Mouse (Mus musculus) urinary bladder, postnatal 4 days (tissue): ENCODE data around the gene Iah1.

Experiments
- DNase-seq, 2 experiments: peaks; one replicate each; pipeline ENCODE4 v3.0.0; 2021 to 2022; ENCODE audit warnings: low spot score in 2 of 2

Iah1 gene

DNA sequence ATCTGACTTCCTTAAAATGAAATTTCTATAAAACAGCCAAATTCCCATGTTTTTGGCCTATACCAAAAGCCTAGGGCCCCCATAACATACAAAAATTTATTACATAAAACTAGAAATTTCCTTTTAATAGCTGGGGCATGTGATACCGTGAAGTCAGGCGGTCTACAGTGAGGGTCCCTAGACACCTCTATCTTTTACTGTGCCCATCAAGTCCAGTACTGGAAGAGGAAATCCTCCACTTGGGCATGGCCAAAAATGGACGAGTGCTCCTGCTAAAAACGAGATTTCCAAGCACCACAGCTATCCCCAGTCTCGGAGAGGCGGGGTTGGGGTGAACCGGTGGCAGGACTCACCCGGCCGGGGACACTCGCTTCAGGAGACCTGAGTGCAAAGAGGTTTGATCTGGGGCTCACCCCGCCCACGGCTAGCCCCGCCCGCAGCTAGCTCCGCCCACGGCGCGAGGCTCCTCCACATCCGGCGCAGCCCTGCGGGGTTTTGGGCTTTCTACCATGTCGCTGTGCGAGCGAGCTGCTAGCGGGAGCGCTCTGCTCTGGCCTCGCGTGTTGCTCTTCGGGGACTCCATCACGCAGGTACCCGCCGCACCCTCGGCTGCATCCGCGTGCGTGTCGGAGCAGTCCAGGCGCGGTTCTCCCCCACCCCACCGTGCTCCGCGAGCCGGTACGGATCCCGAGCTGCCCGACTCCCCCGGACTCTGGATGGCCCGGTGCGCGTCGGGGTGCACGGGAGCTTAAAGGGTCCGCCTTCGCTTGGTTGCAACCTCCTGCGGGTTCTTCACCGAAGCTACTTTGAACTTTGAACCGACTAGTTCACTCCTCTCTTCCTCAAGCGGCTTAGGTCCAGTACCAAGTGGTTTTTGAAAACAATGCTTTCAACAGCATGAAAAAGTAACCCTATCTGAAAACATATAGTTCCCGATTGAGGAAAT is at the start of gene Iah1:
TSS of gene Iah1 (plus strand) at position 467 of the 946 bp plus-strand sequence.
- DNase-seq, result peak; percentile 74 to 84

DNA sequence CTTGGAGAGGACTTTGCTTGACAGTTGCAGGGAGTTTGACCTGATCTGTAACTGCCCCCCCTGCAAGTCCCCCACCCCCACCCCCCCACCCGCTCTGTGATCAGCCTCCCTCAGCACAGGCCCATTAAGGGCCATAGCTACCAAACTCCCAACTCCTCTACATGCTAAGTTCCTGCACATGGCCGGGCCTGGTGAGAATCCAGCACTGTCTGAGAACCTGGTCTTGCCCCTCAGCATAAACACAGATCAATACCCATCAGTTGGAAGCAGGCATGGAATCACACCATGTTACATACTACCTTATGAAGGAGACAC is 49.4 kb upstream of the Iah1 start:
- DNase-seq, result no peak

DNA sequence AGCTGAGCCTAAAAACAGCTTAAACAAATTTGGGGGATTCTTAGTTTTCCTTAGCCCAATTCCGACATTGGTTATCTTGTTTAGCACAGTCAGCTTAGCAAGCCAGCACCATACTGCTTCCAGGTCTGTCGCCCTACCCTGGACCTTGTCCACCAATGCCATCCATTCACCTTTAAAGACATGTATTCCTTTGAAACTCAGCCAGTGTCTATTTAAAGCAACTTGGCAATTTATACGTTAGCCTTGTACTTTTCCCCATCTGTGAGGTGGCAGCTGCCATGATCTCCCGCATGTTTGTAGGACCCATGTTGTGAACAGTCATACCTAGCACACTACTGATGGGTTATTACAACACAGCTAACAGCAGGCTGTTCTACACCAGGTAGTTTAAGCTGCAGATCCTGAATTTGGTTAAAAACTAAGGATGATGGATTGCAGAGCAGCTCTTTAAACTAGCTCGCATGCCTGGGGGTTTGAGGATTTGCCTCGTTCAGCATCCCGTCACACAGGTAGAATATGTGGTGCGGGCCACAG is 48.0 kb upstream of the Iah1 start:
- DNase-seq, result no peak

DNA sequence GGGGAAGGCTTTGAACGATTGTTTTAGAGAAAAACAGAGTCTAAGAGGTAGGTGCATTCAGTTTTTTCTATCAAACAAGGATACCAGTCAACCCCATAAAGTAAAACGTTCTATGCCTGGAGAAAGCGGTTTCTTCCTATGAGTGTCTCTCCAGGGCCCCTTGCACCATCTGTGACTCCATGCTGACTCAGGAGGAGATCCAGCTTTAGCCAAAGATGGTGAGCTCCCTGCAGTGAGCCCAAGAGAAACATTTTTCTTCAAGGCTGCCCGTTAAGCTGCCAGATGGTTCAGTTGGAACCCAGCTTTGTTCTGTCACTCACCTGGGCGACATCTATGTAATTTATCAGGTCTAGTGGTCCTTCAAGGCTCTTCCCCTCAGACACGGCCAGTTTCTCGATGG is 41.7 kb upstream of the Iah1 start:
- DNase-seq, result no peak

GRCm38 (mm10) chr12:21277352-21277864 is 38.8 kb upstream of the Iah1 start:
- no peak for DNase-seq

DNA sequence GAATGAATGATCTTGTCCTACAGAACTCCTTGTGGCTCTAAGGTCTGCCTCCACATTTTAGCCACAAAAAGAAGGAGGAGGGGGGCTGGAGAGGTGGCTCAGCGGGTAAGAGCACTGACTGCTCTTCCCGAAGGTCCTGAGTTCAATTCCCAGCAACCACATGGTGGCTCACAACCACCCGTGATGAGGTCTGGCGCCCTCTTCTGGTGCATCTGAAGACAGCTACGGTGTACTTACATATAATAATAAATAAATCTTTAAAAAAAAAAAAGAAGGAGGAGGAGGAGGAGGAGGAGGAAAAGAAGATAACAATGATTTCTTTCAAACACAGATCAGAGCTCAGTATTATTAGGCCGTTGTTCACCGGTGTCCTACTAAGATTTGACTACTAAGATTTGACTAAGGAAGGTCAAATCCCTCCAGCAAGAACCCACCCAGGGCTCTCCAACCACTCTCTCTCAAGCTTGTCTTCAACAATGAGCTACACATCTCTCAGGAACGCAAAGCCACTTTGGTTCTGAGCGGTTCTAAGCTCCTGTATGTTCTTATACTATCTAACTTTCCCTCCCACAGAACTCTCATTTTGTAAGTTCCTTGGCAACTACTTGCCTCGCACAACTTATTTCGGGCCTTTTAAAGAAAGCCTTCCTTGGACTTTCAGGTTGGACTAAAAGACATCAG is 31.3 kb upstream of the Iah1 start, which contains the start of gene Cpsf3:
TSS of gene Cpsf3 (plus strand) at position 631 of the 681 bp plus-strand sequence.
- DNase-seq, result no peak

GRCm38 (mm10) chr12:21285508-21286242 is 30.5 kb upstream of the Iah1 start:
- DNase-seq, result no peak

GRCm38 (mm10) chr12:21286243-21286622 is 30.0 kb upstream of the Iah1 start, which contains the start of gene Itgb1bp1:
TSS of gene Itgb1bp1 (minus strand) at chr12:21286284.
- peak; percentile 98 for DNase-seq

- no peak for DNase-seq
Observed at GRCm38 (mm10) chr12:21286712-21287650, 29.2 kb upstream of the Iah1 start.

DNA sequence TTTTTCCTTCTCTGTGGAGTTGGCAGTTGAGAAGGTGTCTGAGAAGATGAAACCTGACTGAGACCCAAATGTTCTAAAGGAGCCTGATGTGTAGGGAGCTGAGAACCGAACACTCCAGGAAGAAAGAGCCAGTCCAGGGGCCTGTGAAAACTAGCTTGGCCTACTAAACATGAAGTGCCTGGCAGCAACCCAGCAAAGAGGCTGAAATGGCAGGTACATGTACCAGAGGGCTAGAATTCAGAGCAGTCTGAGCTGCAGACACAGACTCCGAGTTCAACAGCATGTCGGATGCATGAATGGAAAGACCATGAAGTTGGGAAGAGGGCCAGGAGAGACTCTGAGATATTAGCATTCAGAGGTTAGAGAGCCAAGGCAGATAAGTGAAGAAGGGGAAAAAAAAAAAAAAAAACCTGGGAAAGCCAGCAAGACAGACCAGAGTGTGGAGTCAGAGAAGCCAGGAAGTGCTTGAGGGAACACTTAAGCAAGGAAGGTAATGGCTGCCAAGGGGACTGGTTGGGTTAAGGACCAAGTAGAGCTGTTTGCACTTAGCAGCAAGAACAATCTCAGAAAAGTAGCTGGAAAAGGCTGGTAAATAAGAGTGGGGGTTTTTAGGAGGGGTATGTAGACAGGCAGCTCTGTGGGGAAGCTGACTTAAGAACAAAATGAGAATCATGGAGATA is 27.3 kb upstream of the Iah1 start:
- no peak for DNase-seq

GRCm38 (mm10) chr12:21289651-21290050 is 26.5 kb upstream of the Iah1 start:
- DNase-seq, result no peak

- no peak for DNase-seq
Observed at GRCm38 (mm10) chr12:21298856-21299255, 17.3 kb upstream of the Iah1 start.

- DNase-seq, result no peak
Observed at GRCm38 (mm10) chr12:21301324-21301723, 14.9 kb upstream of the Iah1 start.

DNA sequence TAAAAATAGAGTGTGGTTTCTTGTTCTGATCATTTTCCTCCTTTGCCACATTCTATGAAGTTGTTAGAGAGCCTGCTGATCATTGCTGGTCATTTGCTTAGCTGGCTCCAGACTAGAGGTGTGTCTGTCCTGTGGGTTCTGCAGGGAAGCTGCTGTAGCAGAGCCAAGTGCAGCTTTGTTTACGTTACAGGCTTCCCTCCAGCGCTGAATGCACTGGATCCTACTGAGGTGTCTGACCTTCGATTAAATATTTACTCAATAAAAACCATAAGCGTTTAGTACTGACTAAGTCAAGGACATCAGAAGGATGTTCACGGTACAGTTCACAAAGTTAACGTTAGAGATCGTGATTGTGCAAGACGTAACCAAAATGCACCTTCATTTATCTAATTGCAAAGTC is 14.3 kb upstream of the Iah1 start:
- no peak for DNase-seq

GRCm38 (mm10) chr12:21302361-21302783 is 13.8 kb upstream of the Iah1 start:
- DNase-seq, result no peak

DNA sequence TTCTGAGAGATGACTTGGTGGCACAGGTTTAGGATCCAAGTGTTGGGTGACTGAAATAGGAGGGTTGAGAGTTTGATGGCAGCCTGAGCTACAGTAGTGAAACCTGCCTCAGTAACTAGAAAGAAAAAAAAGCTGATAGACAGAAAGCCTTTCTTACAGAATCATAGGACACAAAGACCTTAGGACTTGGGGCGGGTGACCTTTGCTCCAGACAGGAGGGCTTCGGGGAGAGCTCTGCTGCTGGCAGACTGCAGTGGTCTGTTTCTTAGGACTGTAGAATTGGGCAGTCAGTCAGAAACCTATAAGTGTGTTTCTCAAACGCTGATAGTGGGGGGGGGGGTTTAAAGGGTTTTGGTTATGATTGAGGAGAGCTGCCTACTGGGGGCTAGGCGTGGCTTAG is 10.4 kb upstream of the Iah1 start:
- DNase-seq, result no peak

- no peak for DNase-seq
Observed at GRCm38 (mm10) chr12:21306721-21307120, 9.5 kb upstream of the Iah1 start.

GRCm38 (mm10) chr12:21312201-21312600 is 4.0 kb upstream of the Iah1 start:
- DNase-seq, result no peak

DNA sequence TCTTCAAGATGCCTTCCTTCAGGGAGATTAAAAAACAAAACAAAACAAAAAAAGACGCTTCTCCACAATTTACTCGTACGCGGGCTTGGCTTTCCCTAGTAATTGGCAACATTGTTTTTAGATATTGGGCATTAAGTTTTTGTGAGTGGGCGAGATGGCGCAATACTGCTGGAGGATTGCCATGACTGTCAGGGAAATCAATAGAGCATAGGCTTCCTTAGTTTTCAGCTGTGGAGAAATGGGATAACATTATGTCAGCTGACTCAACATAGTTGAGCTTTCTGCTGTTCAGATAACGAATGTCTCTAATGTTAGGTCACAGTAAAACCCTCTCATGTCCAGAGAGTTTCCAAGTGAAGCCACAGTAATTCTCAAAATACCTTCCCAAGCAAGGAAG is 678 bp downstream of the Iah1 start:
- DNase-seq, result no peak
